Mouse (Mus musculus): Measurements from ENCODE around the gene Slc16a2. TPM values are rescaled to one million over a fixed set of nuclear protein-coding genes. Genes with fewer than 3 reads are reported as not detected.
"Not testable (repeated sequence)": the region's sequence is repeated elsewhere in the genome, so short reads cannot be mapped to it uniquely, and the experiment has no call there.

Gene Slc16a2
- polyA plus RNA-seq, 1 experiment from 2014 or later = 10.2 TPM

DNA sequence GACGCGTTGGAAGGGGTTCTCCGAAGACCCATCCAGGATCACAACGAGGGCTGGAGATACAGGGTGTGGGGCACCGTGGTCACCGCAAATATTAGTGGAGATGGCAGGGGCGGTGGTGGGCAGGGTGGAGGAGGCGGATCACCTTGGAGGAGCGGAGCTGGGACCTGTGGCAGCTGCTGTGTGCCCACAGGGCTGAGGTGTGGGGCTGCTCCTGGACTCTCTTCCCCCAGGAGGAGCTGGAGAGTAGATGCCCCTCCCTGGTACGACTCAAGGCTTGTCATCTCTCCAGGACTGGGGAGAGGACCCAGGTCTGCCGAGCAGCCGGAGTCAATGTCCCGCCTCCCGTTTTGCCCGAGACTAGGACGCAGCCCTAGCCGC lies 127.0 kb downstream of the Slc16a2 start:
- H3K9ac ChIP-seq (ENCODE audit: low read length) = peak overlapping the region; percentile 70
- 0 out of 2 replicates have a peak, but pooled peaks have one; percentile 32 for ATAC-seq (ENCODE audit: insufficient read depth, low FRiP score)
- WGBS = 9% methylated on average over 16 of the region's 17 CpGs

DNA sequence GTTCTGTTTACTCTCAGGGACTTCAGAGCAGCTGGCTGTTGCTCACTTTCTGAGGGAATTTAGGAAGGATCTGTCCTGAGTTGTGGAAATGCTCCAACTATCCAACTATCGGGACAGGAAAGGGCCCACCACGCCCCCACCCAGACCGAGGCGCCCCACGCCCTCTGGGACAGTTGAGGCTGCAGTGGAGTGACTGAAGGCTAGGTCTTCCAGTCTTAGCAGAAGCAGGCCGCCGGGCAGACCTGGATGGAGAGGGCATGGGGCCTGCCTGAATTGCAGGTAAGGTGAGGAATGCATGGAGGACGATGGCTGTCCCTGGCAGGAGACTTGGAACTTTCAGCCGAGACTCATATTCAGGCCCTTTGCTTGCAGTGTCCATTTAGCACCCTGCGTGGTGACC lies 127.4 kb downstream of the Slc16a2 start:
- Histone ChIP-seq H3K4me3 (replicated peaks; ENCODE audit: low read length) (no peak overlapping the region; the same call in 1 of the 2 replicates), H3K9me3 (replicated peaks; ENCODE audit: control insufficient read depth, low read length) (no peaks in the 10 kb centered on the region), H3K36me3 (ENCODE audit: control insufficient read depth, insufficient read depth, low read length) (no peaks in the 10 kb centered on the region), H3K9ac (ENCODE audit: low read length) (no peak overlapping the region), H3K27me3 (ENCODE audit: control insufficient read depth, insufficient read depth, low read length) (peaks cover 36% of the 10 kb centered on the region; the same call in 1 of the 2 replicates), H3K4me1 (ENCODE audit: control insufficient read depth, insufficient read depth, low read length) (no peaks in the 10 kb centered on the region), H3K27ac (ENCODE audit: low read length) (no peak overlapping the region), H3K4me2 (ENCODE audit: low read depth, low read length) (peak overlapping the region; percentile 85)
- 30% methylated on average over 10 of the region's 10 CpGs for WGBS
- ATAC-seq (ENCODE audit: insufficient read depth, low FRiP score) = no peak

More for the DNA sequence above, 127.0 kb downstream of the Slc16a2 start:
- peak overlapping the region; percentile 50 for H3K4me3 ChIP-seq (replicated peaks; ENCODE audit: low read length)
- peaks cover 35% of the 10 kb centered on the region; the same call in 1 of the 2 replicates for H3K27me3 ChIP-seq (ENCODE audit: control insufficient read depth, insufficient read depth, low read length)
- H3K36me3 ChIP-seq (ENCODE audit: control insufficient read depth, insufficient read depth, low read length) = no peaks in the 10 kb centered on the region
- H3K4me2 ChIP-seq (ENCODE audit: low read depth, low read length) = peak overlapping the region; percentile 85
- no peaks in the 10 kb centered on the region for H3K9me3 ChIP-seq (replicated peaks; ENCODE audit: control insufficient read depth, low read length)
- H3K27ac ChIP-seq (ENCODE audit: low read length) = no peak overlapping the region
- no peaks in the 10 kb centered on the region for H3K4me1 ChIP-seq (ENCODE audit: control insufficient read depth, insufficient read depth, low read length)

DNA sequence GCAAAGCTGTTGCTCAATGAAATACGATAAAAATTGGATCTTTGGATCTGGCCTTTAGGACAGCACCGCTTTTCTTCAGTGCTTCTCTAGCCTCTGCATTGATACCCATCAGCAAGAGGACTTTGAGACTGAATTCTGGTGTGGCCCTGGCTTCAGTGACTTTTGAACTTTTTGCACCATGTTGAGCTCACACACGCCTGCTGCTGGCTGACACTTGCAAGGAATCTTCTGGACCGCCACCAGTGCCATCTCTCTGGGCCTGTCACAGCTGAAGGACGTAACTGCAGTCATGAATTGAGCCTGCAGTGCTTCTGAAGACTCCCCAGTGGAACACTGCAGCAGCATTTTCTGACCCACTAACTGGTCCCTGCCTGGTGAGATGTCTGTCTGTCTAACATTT lies 128.9 kb downstream of the Slc16a2 start:
- Histone ChIP-seq H3K9ac (ENCODE audit: low read length) (no peak overlapping the region), H3K9me3 (replicated peaks; ENCODE audit: control insufficient read depth, low read length) (no peaks in the 10 kb centered on the region), H3K36me3 (ENCODE audit: control insufficient read depth, insufficient read depth, low read length) (no peaks in the 10 kb centered on the region), H3K27me3 (ENCODE audit: control insufficient read depth, insufficient read depth, low read length) (peaks cover 32% of the 10 kb centered on the region; the same call in 1 of the 2 replicates), H3K4me1 (ENCODE audit: control insufficient read depth, insufficient read depth, low read length) (no peaks in the 10 kb centered on the region), H3K4me3 (replicated peaks; ENCODE audit: low read length) (no peak overlapping the region), H3K27ac (ENCODE audit: low read length) (no peak overlapping the region), H3K4me2 (ENCODE audit: low read depth, low read length) (no peak overlapping the region)
- WGBS = 86% methylated on average over 5 of the region's 5 CpGs
- ATAC-seq (ENCODE audit: insufficient read depth, low FRiP score) = no peak

DNA sequence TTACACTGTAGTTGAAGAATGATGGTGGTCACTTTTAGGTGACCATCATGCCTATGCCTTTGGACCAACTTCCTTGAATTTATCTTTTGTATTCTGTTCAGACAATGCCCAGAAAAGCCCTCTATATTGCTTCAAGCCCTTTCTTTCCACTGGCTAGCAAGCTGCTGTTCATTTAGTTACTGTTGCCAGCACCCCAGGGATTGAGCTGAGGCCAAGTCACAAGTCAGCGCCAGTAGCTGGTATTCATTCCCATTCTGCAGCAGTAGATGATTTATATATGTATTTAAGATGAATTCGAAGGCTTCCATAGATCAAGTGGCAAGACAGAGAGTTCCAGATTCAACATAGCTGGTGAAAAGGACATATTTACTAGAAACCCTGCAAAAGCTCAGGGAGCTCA lies 133.2 kb downstream of the Slc16a2 start:
- Histone ChIP-seq H3K9me3 (replicated peaks; ENCODE audit: control insufficient read depth, low read length) (no peaks in the 10 kb centered on the region), H3K4me3 (replicated peaks; ENCODE audit: low read length) (no peak overlapping the region), H3K9ac (ENCODE audit: low read length) (no peak overlapping the region), H3K36me3 (ENCODE audit: control insufficient read depth, insufficient read depth, low read length) (no peaks in the 10 kb centered on the region), H3K27me3 (ENCODE audit: control insufficient read depth, insufficient read depth, low read length) (peaks cover 27% of the 10 kb centered on the region; the same call in 1 of the 2 replicates), H3K27ac (ENCODE audit: low read length) (no peak overlapping the region), H3K4me1 (ENCODE audit: control insufficient read depth, insufficient read depth, low read length) (no peaks in the 10 kb centered on the region), H3K4me2 (ENCODE audit: low read depth, low read length) (no peak overlapping the region)
- ATAC-seq (ENCODE audit: insufficient read depth, low FRiP score) = no peak
- 74% methylated on average over 2 of the region's 2 CpGs for WGBS

DNA sequence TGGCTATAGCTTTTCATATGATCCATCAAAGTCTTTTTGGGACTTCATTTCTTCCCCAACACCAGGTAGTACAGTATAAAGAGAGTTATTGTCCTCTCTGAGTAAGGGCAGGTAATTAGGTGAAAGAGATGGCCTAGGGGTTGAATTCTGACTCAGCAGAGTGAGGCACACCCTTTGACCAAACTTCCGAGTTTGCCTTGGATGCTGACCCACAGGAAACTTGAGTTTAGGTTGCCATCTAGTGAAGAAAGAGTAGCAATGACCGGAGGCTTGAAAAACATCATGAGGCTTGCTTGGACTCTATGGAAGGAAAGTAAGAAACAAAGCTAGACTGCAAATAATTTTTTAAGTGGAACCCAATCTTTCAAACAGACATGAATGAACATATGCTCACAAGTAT lies 147.1 kb downstream of the Slc16a2 start:
- no peak overlapping the region for H3K27ac ChIP-seq (ENCODE audit: low read length)
- no peaks in the 10 kb centered on the region for H3K36me3 ChIP-seq (ENCODE audit: control insufficient read depth, insufficient read depth, low read length)
- WGBS = 24% methylated on average over 2 of the region's 2 CpGs
- H3K4me1 ChIP-seq (ENCODE audit: control insufficient read depth, insufficient read depth, low read length) = no peaks in the 10 kb centered on the region
- H3K4me2 ChIP-seq (ENCODE audit: low read depth, low read length) = no peak overlapping the region
- no peak overlapping the region for H3K4me3 ChIP-seq (replicated peaks; ENCODE audit: low read length)
- no peaks in the 10 kb centered on the region for H3K9me3 ChIP-seq (replicated peaks; ENCODE audit: control insufficient read depth, low read length)
- peaks cover 7% of the 10 kb centered on the region; the same call in 1 of the 2 replicates for H3K27me3 ChIP-seq (ENCODE audit: control insufficient read depth, insufficient read depth, low read length)
- no peak overlapping the region for H3K9ac ChIP-seq (ENCODE audit: low read length)
- no peak for ATAC-seq (ENCODE audit: insufficient read depth, low FRiP score)

DNA sequence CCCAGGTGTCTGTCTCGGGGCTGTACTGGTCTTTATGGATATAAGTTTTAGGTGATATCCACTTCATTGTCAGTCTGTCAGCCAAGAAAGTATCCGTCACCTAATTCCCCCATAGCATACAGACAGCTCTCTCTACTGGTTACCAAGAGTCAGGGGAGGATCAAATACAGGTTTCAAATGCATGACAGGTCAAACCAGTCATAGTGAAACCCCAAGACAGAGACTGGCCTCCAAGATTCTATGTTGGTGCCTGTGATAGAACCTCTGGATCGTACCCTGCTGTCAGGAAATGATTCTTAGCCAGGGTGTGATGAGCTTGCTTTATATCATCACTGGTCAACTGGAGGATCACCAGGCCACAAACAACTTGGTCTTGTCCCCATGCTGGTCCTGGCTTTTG lies 148.0 kb downstream of the Slc16a2 start:
- Histone ChIP-seq H3K27me3 (ENCODE audit: control insufficient read depth, insufficient read depth, low read length) (0 out of 2 replicates have a peak, but pooled peaks cover 3% of the 10 kb centered on the region), H3K9me3 (replicated peaks; ENCODE audit: control insufficient read depth, low read length) (no peaks in the 10 kb centered on the region), H3K4me1 (ENCODE audit: control insufficient read depth, insufficient read depth, low read length) (no peaks in the 10 kb centered on the region), H3K36me3 (ENCODE audit: control insufficient read depth, insufficient read depth, low read length) (no peaks in the 10 kb centered on the region), H3K27ac (ENCODE audit: low read length) (no peak overlapping the region), H3K4me3 (replicated peaks; ENCODE audit: low read length) (no peak overlapping the region), H3K4me2 (ENCODE audit: low read depth, low read length) (no peak overlapping the region), H3K9ac (ENCODE audit: low read length) (no peak overlapping the region)
- 78% methylated on average over 3 of the region's 3 CpGs for WGBS
- no peak for ATAC-seq (ENCODE audit: insufficient read depth, low FRiP score)

DNA sequence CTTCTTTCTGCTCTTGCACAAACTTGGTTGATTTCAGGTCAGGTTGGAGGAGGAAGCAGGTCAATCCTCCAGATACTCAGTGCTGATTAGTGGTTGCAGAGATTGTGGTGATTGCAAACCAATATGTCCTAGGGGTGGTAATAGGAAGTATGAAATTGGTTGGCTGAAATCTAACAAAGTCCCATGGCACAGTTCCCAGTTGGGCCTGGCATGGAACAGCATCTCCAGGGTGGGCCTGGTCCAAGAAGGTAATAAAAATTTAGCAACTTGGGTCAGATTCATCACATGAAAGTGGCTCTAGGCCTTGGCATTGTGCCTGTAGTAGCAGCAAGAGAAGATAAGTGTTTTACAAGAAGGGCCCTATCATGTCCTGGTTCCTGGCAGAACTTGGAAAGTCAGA lies 151.5 kb downstream of the Slc16a2 start:
- no peaks in the 10 kb centered on the region for H3K36me3 ChIP-seq (ENCODE audit: control insufficient read depth, insufficient read depth, low read length)
- H3K27ac ChIP-seq (ENCODE audit: low read length) = no peak overlapping the region
- H3K4me3 ChIP-seq (replicated peaks; ENCODE audit: low read length) = no peak overlapping the region
- H3K4me1 ChIP-seq (ENCODE audit: control insufficient read depth, insufficient read depth, low read length) = no peaks in the 10 kb centered on the region
- H3K9me3 ChIP-seq (replicated peaks; ENCODE audit: control insufficient read depth, low read length) = no peaks in the 10 kb centered on the region
- H3K4me2 ChIP-seq (ENCODE audit: low read depth, low read length) = no peak overlapping the region
- ATAC-seq (ENCODE audit: insufficient read depth, low FRiP score) = no peak
- no peaks in the 10 kb centered on the region for H3K27me3 ChIP-seq (ENCODE audit: control insufficient read depth, insufficient read depth, low read length)
- no peak overlapping the region for H3K9ac ChIP-seq (ENCODE audit: low read length)

DNA sequence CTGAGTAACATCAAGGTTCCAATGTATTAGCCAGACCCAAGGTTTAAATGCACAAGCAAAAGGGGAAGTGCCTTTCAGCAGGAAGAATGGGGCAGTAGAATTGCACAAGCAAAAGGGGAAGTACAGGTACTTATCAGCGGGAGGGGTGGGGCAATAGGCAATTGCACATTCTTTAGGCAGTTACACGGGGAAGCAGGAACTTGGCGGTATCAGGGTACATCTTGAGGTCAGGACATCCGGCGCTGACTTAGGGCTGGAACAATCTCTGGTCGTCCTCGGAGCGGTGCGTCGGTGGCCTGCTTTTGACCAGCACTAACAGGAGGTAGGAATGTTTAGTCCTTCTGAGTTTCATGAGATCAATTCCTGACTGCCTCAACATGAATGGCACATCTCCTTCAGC lies 157.3 kb downstream of the Slc16a2 start:
- H3K4me3 ChIP-seq (replicated peaks; ENCODE audit: low read length); H3K9me3 ChIP-seq (replicated peaks; ENCODE audit: control insufficient read depth, low read length); H3K27me3 ChIP-seq (ENCODE audit: control insufficient read depth, insufficient read depth, low read length); H3K36me3 ChIP-seq (ENCODE audit: control insufficient read depth, insufficient read depth, low read length); H3K9ac ChIP-seq (ENCODE audit: low read length); ATAC-seq (ENCODE audit: insufficient read depth, low FRiP score); H3K4me1 ChIP-seq (ENCODE audit: control insufficient read depth, insufficient read depth, low read length); H3K4me2 ChIP-seq (ENCODE audit: low read depth, low read length); H3K27ac ChIP-seq (ENCODE audit: low read length): not testable (repeated sequence)
- 74% methylated on average over 10 of the region's 10 CpGs for WGBS

DNA sequence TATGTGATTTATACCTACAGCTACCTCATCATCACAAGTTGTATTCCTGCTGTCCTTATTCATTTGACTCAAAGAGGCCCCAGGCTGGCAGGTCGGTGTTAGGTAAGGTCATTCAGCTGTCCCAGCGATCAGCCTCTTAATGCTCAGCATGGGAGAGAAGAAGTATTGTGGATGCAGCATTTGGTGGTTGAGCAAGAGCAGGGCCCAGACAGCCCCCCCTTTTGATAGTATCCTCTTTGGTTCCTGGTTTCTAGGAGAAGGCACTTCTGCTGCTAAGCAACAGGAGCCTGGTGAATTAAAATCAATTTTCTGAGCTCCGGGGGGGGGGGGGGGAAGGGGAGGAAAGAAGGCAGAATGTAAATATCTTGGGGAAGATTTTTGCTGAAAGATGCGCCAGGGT lies 162.8 kb downstream of the Slc16a2 start:
- Histone ChIP-seq H3K4me3 (replicated peaks; ENCODE audit: low read length) (no peak overlapping the region), H3K36me3 (ENCODE audit: control insufficient read depth, insufficient read depth, low read length) (no peaks in the 10 kb centered on the region), H3K27ac (ENCODE audit: low read length) (no peak overlapping the region), H3K27me3 (ENCODE audit: control insufficient read depth, insufficient read depth, low read length) (peaks cover 4% of the 10 kb centered on the region; the same call in 1 of the 2 replicates), H3K9ac (ENCODE audit: low read length) (no peak overlapping the region), H3K9me3 (replicated peaks; ENCODE audit: control insufficient read depth, low read length) (no peaks in the 10 kb centered on the region), H3K4me2 (ENCODE audit: low read depth, low read length) (no peak overlapping the region), H3K4me1 (ENCODE audit: control insufficient read depth, insufficient read depth, low read length) (no peaks in the 10 kb centered on the region)
- ATAC-seq (ENCODE audit: insufficient read depth, low FRiP score) = no peak
- 63% methylated on average over 4 of the region's 4 CpGs for WGBS

DNA sequence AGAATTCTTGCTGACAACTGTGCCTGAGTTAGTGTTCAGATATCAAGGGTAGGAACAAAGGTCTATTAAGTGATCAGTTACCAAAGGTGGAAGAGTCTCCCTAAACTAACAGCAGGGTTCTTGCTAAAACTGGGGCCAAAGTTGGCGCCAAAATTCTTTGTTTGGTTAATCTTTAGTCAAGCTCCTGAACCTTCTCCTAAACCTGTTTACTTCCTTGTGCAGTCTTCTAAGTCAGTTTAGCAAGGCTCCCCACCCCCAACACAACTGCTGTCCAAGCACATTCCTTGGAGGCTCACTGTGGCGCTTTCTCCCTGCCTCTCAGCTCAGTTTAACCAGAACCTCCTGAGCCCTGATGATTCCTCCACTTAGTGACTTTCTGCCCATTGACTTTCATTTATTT lies 168.8 kb downstream of the Slc16a2 start:
- Histone ChIP-seq H3K4me1 (ENCODE audit: control insufficient read depth, insufficient read depth, low read length) (no peaks in the 10 kb centered on the region), H3K4me2 (ENCODE audit: low read depth, low read length) (no peak overlapping the region), H3K27me3 (ENCODE audit: control insufficient read depth, insufficient read depth, low read length) (no peaks in the 10 kb centered on the region), H3K9ac (ENCODE audit: low read length) (no peak overlapping the region), H3K36me3 (ENCODE audit: control insufficient read depth, insufficient read depth, low read length) (no peaks in the 10 kb centered on the region), H3K9me3 (replicated peaks; ENCODE audit: control insufficient read depth, low read length) (no peaks in the 10 kb centered on the region), H3K27ac (ENCODE audit: low read length) (no peak overlapping the region), H3K4me3 (replicated peaks; ENCODE audit: low read length) (no peak overlapping the region)
- 16% methylated on average over 2 of the region's 2 CpGs for WGBS
- ATAC-seq (ENCODE audit: insufficient read depth, low FRiP score) = no peak
